Mouse (Mus musculus): Measurements from ENCODE around the gene Lnpk.

Lnpk gene

GRCm38 (mm10) chr2:74490186-74490585 lies 89.0 kb downstream of the Lnpk start:
- no peak for DNase-seq (ENCODE audit: low spot score in 2 of 2)

GRCm38 (mm10) chr2:74488443-74488842 lies 90.8 kb downstream of the Lnpk start:
- DNase-seq (ENCODE audit: low spot score in 2 of 2), result no peak

GRCm38 (mm10) chr2:74482651-74483050 lies 96.6 kb downstream of the Lnpk start:
- DNase-seq (ENCODE audit: low spot score in 2 of 2), result no peak

- no peak for DNase-seq (ENCODE audit: low spot score in 2 of 2)
Measured at GRCm38 (mm10) chr2:74482086-74482485, 97.1 kb downstream of the Lnpk start.

All from left cerebral cortex, adult 9 months (tissue).